Mouse (Mus musculus): ENCODE measurements at regions not wholly inside any gene's neighbourhood (a gene's known extent, or its start where the extent isn't known, plus 50 kb on each side); places are given as distances from the start of the nearest gene placed in this dataset.

DNA sequence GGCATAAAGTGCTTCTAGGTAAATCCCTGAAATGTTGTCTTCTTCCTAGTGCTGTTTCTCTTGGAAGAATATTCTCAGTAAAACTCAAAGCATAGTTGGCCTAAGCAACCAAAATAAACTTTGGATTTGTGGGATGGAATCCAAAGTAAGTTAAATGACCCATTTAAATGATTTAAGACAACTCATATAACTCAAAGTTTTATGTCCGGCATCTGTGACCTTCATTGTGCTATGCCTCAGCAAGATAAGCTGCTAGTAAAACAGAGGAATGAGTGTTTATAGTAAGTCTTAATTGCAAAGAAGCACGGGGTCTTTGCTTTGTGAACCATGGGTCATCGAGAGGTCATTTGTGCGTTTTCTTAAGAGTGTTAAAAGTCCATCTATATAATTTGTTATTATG, 368.0 kb upstream of the Stxbp6 start:
- DNase-seq (ENCODE audit: low read depth, low spot score): no peak

DNA sequence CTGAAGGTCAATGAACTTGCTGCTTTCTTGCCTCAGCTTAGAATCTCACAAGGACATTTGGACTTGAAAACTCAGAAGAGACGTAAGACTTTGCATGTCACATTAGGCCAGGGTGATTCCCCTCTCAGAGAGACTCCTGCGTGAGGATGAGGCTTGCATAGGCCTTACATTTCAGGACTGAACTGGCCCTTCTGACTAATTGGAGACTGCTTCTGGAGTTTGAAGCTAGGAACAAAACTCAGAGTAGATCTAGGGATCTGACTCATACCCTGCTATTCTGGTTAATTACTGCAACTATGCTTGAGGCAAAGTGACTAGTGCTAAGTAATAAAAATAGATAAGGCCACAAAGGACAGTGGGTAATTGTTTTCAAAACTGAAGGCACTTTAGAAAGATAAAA, 365.2 kb upstream of the Stxbp6 start:
- no peak for DNase-seq (ENCODE audit: low read depth, low spot score)

DNA sequence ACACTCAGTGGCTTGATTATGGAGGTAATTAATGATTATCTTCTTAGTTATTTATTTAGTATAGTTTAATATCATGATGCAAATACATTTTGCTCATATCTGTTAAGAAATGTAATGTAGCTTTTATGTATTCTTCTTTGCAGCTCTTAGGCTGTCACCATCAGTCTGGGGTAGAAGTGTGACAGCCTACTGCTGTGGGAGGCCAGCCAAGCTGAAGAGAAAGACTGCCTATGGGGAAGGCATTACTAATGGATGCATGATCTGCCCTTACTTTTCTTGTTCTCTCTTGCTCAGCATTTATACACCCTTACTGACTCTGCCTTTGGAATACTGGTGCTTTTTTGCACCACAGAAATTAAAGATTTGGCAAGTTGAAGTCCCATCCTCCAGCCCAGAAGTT, 362.8 kb upstream of the Stxbp6 start:
- DNase-seq (ENCODE audit: low read depth, low spot score): no peak

DNA sequence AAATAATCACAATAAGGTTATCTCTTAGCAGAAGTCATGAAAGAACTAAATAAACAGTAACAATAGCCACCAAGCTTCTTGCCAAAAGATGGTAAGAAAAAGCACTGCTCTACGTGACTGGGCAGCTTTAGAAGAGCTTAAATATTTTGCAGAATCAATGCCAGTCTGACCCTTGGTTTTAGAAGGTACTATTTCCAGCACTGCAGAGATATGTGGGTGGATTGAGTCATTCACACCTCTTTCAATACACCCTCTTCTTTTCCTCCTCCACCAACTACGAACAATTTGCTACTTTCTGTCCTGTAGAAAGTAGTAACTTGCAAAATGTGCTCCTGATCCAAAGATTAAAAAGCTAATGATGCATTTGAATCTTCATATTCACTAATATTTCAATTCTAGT, 324.9 kb upstream of the Stxbp6 start:
- no peak for DNase-seq (ENCODE audit: low read depth, low spot score)

DNA sequence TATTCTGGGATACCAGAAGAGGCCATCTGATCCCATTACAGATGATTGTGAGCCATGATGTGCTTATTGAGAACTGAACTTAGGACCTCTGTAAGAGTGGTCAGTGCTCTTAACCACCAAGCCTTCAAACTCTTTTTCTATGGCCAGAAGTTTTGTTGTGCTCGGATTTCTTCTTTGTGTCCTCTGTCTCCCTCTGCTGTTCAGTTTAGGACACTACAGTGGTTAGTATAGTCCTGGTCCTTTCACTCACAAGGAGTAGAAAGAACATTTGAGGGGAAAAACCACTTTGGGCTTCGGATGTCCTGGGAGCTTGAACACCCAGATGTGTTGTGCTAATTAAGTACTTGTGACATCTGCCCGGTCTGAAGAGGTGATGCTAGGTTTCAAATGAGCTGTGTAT, 310.4 kb upstream of the Stxbp6 start:
- peak; percentile 3 for DNase-seq (ENCODE audit: low read depth, low spot score)

All from brain, embryonic 18.5 days (tissue).